Mouse (Mus musculus): ENCODE measurements around the gene Kctd6. TPM values are rescaled to one million over a fixed set of nuclear protein-coding genes. Genes with fewer than 3 reads are reported as not detected.

The Kctd6 gene
- 15.5 TPM for polyA plus RNA-seq (2017; shearing (Covaris generic))

GRCm38 (mm10) chr14:8213803-8214224 lies at the start of gene Kctd6:
Kctd6 (plus strand) TSS chr14:8214140.

GRCm38 (mm10) chr14:8172507-8173410 lies 41.2 kb upstream of the Kctd6 start, which contains the start of gene Pdhb:
Pdhb (minus strand) TSS chr14:8173025.

GRCm38 (mm10) chr14:8259166-8259565 lies 45.2 kb downstream of the Kctd6 start, which contains the start of gene Acox2:
Acox2 (minus strand) TSS chr14:8259353.

Other genes starting within 250 kb of the Kctd6 start
- 1.0 TPM for gene Dnase1l3, start 219.6 kb upstream of the Kctd6 start, polyA plus RNA-seq (2017; shearing (Covaris generic))
- gene Abhd6, start 211.2 kb upstream of the Kctd6 start, polyA plus RNA-seq (2017; shearing (Covaris generic)): 27.8 TPM
- gene Rpp14, start 133.8 kb upstream of the Kctd6 start, polyA plus RNA-seq (2017; shearing (Covaris generic)): 27.8 TPM
- 53.0 TPM for gene Pxk, start 115.9 kb upstream of the Kctd6 start, polyA plus RNA-seq (2017; shearing (Covaris generic))
- 149 TPM for gene Pdhb, start 41.1 kb upstream of the Kctd6 start, polyA plus RNA-seq (2017; shearing (Covaris generic))
- gene Acox2, start 45.2 kb downstream of the Kctd6 start, polyA plus RNA-seq (2017; shearing (Covaris generic)): not detected
- gene Fam107a, start 103.9 kb downstream of the Kctd6 start, polyA plus RNA-seq (2017; shearing (Covaris generic)): 0.23 TPM
- 0.30 TPM for gene Oit1, start 164.6 kb downstream of the Kctd6 start, polyA plus RNA-seq (2017; shearing (Covaris generic))

Data from effector memory CD4-positive, alpha-beta T cell, adult 7 months (primary cell).